Mouse (Mus musculus) kidney, postnatal 0 days (tissue): ENCODE results near the gene Wnt5b. TPM values are rescaled to one million over a fixed set of nuclear protein-coding genes. Genes with fewer than 3 reads are reported as not detected.

Experiments
- ATAC-seq: fragments of 200-750 bp; cut with Nextera tagmentation; replicated peaks from 2 replicates; pipeline ENCODE4 v1.8.0; 2017; ENCODE audit warnings: low read depth, moderate number of reproducible peaks, moderate TSS enrichment, moderate library complexity; ENCODE audit not compliant: low FRiP score
- DNase-seq: peaks from one replicate; pipeline ENCODE4 v3.0.0-alpha.2; 2016; ENCODE audit warnings: low spot score
- H3K27ac ChIP-seq: fragments of 300-500 bp; sonication (generic); 2 replicates; pipeline ENCODE4 v1.5.1; 2014; ENCODE audit warnings: mild to moderate bottlenecking
- H3K27me3 ChIP-seq: fragments of 300-500 bp; sonication (generic); 2 replicates; pipeline ENCODE4 v1.6.1; 2014; ENCODE audit warnings: low read length, mixed read lengths; ENCODE audit not compliant: insufficient read depth
- H3K36me3 ChIP-seq: fragments of 300-500 bp; sonication (generic); 2 replicates; pipeline ENCODE4 v1.6.1; 2014; ENCODE audit warnings: low read length, mixed read lengths; ENCODE audit not compliant: insufficient read depth
- H3K4me1 ChIP-seq: fragments of 300-500 bp; sonication (generic); replicated peaks from 2 replicates; pipeline ENCODE4 v1.6.1; 2014; ENCODE audit warnings: antibody characterized with exemption, low read length, mixed read lengths; ENCODE audit not compliant: insufficient read depth
- H3K4me2 ChIP-seq: fragments of 300-500 bp; sonication (generic); 2 replicates; pipeline ENCODE4 v1.6.1; 2014; ENCODE audit warnings: mild to moderate bottlenecking, low read length, moderate library complexity, mixed read lengths
- H3K4me3 ChIP-seq: fragments of 300-500 bp; sonication (generic); replicated peaks from 2 replicates; pipeline ENCODE4 v1.5.1; 2014; ENCODE audit warnings: low read depth, low read length
- H3K9ac ChIP-seq: fragments of 300-500 bp; sonication (generic); 2 replicates; pipeline ENCODE4 v1.6.1; 2014; ENCODE audit warnings: low read depth, low read length
- H3K9me3 ChIP-seq: fragments of 300-500 bp; sonication (generic); replicated peaks from 2 replicates; pipeline ENCODE4 v1.6.1; 2016; ENCODE audit warnings: low read length, inconsistent platforms, mixed read lengths
- CTCF ChIP-seq: IDR thresholded peaks from 2 replicates; pipeline ENCODE4 v1.5.1; 2016; ENCODE audit warnings: antibody characterized with exemption, low read depth, mild to moderate bottlenecking, moderate library complexity
- WGBS: fragments of 180-500 bp; shearing (Covaris S2); extraction: QIAGEN DNeasy Blood & Tissue Kit; methylation state at CpG from one replicate; pipeline ENCODE4 v1.1.7; 2014; 5-methylcytosine and 5-hydroxymethylcytosine counted together
- polyA plus RNA-seq: library from polyadenylated mRNA; unstranded; fragments of >200 nt; fragmentation: Nextera tagmentation; extraction: Ambion mirVana; gene quantifications from 2 replicates; pipeline ENCODE4 v1.2.1, GENCODE M21; 2015

Wnt5b gene
- polyA plus RNA-seq, 1 experiment from 2014 or later = 12.2 TPM

DNA sequence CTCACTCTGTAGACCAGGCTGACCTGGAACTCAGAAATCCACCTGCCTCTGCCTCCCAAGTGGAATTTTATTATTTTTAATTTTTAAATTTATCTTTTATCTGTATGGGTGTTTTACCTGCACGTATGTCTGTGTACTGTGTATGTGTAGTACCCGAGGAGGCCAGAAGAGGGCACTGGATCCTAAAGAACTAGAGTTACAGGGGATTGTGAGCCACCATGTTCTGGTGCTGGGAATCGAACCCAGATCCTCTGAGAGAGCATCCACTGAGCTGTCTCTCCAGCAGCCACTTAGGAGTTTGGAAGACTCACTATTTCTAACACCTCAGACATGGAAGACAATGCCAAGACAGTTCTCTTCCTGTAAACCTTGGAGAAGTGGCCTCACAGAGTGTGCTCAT, 115.5 kb downstream of the Wnt5b start:
- no peak for DNase-seq
- peak; percentile 46; the same call in 1 of the 2 replicates for TF ChIP-seq CTCF
- no peaks in the 10 kb centered on the region for H3K9me3 ChIP-seq
- H3K27ac ChIP-seq = no peak overlapping the region
- no peaks in the 10 kb centered on the region for H3K27me3 ChIP-seq
- H3K4me1 ChIP-seq = no peaks in the 10 kb centered on the region
- no peaks in the 10 kb centered on the region for H3K36me3 ChIP-seq
- 88% methylated on average over 3 of the region's 3 CpGs for WGBS
- H3K9ac ChIP-seq = no peak overlapping the region
- ATAC-seq = no peak
- no peak overlapping the region for H3K4me2 ChIP-seq
- H3K4me3 ChIP-seq = no peak overlapping the region

DNA sequence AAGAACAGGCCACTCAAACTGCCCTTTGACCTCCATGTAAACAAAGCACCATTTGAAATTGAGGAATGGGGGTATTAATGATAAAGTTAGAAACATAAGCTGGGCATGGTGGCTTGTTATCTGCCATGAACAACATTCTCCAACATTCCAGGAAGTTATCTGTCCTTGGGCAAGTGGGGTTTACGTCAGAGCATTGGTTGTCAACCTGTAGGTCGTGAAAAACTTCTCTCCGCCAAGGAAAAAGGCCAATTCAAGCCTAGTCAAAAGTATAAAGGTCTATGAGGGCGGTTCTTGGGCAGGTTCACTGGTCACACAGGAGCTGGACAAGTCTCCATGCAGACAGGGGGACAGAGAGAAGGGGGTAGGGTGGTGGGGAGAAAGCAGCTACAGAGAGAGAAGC, 123.1 kb downstream of the Wnt5b start:
- Histone ChIP-seq H3K4me3 (no peak overlapping the region), H3K9me3 (no peaks in the 10 kb centered on the region), H3K27me3 (no peaks in the 10 kb centered on the region), H3K36me3 (no peaks in the 10 kb centered on the region), H3K4me2 (no peak overlapping the region), H3K27ac (no peak overlapping the region), H3K4me1 (peaks cover 3% of the 10 kb centered on the region), H3K9ac (no peak overlapping the region)
- ATAC-seq = no peak
- WGBS = 86% methylated on average over 4 of the region's 4 CpGs
- TF ChIP-seq CTCF = no peak
- no peak for DNase-seq

DNA sequence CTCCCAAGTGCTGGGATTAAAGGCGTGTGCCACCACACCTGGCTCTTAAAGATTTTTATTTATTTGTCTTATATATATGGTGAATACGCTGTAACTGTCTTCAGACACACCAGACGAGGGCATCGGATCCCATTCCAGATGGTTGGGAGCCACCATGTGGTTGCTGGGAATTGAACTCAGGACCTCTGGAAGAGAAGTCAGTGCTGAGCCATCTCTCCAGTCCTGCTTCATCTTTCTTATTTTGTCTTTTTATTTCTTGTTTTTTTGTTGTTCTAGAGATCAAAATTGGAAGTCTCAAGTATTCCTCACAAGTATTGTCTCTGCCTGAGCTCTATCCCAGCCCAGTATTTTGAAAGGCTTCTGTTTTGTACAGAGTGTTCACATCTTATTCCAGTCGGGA, 123.8 kb downstream of the Wnt5b start:
- no peak overlapping the region for H3K9ac ChIP-seq
- no peak for DNase-seq
- no peak overlapping the region for H3K4me3 ChIP-seq
- no peak for ATAC-seq
- no peaks in the 10 kb centered on the region for H3K9me3 ChIP-seq
- H3K27ac ChIP-seq = no peak overlapping the region
- H3K27me3 ChIP-seq = no peaks in the 10 kb centered on the region
- H3K4me1 ChIP-seq = peaks cover 3% of the 10 kb centered on the region
- H3K4me2 ChIP-seq = no peak overlapping the region
- WGBS = 96% methylated on average over 5 of the region's 5 CpGs
- no peaks in the 10 kb centered on the region for H3K36me3 ChIP-seq
- no peak for TF ChIP-seq CTCF

DNA sequence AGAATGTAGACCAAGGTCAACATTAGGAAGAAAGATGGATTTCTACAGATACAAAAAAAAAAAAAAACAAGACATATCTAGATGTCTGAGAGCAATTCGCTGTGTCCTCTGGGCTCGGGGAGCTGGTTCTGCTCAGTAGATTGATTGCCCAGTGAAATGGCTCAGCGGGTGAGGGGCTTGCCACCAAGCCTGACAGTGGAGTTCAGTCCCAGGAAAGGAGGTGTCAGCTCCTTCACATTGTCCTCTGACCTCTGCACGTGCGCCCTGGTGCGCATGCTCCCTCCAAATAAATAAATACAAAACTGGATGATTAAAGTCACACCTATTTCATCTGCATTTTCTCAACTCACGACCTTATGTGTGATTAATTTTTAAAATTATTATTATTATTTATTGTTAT, 124.7 kb downstream of the Wnt5b start:
- no peaks in the 10 kb centered on the region for H3K36me3 ChIP-seq
- 0 out of 2 replicates have a peak overlapping the region, but pooled peaks have one; percentile 54 for H3K27ac ChIP-seq
- H3K9ac ChIP-seq = no peak overlapping the region
- H3K4me2 ChIP-seq = no peak overlapping the region
- 45% methylated on average over 7 of the region's 7 CpGs for WGBS
- H3K27me3 ChIP-seq = no peaks in the 10 kb centered on the region
- H3K9me3 ChIP-seq = no peaks in the 10 kb centered on the region
- DNase-seq = no peak
- no peak for ATAC-seq
- H3K4me3 ChIP-seq = no peak overlapping the region
- H3K4me1 ChIP-seq = peaks cover 3% of the 10 kb centered on the region
- TF ChIP-seq CTCF = no peak

DNA sequence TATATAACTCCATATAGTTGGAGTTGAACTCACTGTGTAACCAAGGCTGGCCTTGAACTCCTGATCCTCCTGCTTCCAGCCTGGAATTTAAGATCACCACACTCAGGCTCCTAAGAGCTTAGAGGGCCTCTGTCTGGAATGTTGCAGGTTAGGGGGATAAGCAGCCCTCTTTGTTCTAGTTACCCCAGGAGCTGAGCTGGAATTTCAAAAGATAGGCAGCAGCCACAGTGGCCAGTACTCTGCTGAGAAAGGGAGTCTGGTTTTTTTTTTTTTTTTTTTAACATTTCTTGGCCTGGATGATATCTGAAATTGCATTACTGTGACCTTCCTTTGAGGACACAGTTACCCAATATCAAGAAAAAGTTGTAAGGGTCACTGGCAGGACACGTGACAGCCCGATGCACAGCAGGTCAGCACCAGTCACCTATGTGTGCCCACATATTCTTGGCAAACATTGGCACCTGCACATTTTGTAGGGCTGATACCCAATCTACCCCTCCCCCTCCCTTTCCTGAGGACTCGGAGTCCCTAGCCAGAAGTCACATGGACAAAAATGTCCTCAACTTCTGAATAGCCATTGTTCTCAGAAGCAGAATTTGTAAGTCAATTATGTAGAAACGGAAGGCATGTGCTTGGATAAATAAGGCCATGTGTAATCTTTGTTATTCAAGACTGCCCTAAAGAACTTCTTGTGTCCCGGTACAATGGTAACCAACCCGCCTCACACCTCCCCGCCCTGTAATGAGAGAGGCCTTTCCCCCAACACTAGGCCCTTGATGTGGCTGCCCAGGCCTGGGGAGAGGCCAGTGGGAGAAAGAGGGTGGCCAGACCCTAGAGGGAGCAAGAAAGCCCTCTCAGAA, 125.5 kb downstream of the Wnt5b start:
- Histone ChIP-seq H3K36me3 (no peaks in the 10 kb centered on the region), H3K4me1 (peaks cover 3% of the 10 kb centered on the region), H3K9ac (no peak overlapping the region), H3K4me3 (no peak overlapping the region), H3K27ac (peak overlapping the region; percentile 54), H3K27me3 (no peaks in the 10 kb centered on the region), H3K4me2 (no peak overlapping the region), H3K9me3 (no peaks in the 10 kb centered on the region)
- no peak for TF ChIP-seq CTCF
- 41% methylated on average over 7 of the region's 7 CpGs for WGBS
- DNase-seq = peak; percentile 39
- ATAC-seq = peak; percentile 65; the same call in 1 of the 2 replicates

DNA sequence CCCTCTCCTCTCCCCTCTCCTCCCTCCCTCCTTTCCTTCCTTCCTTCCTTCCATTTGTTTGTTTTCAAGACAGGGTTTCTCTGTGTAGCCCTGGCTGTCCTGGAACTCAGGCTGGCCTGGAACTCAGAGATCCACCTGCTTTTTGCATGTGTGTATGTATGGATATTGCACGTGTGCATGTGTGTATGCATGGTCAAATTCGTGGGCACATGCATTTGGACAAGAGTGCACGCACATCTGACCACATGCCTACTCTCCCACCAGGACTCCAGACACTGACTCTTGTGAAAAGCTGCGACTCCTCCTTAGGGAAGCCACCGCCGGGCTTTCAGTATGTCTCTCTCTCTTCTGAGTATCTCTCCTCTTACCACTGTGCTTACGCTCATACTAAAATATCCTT, 126.3 kb downstream of the Wnt5b start:
- H3K27ac ChIP-seq = no peak overlapping the region
- WGBS = 85% methylated on average over 7 of the region's 7 CpGs
- H3K9ac ChIP-seq = no peak overlapping the region
- no peaks in the 10 kb centered on the region for H3K27me3 ChIP-seq
- DNase-seq (no peak), ATAC-seq (no peak)
- H3K4me3 ChIP-seq = no peak overlapping the region
- H3K4me1 ChIP-seq = peaks cover 3% of the 10 kb centered on the region
- no peak overlapping the region for H3K4me2 ChIP-seq
- H3K36me3 ChIP-seq = no peaks in the 10 kb centered on the region
- H3K9me3 ChIP-seq = no peaks in the 10 kb centered on the region
- no peak for TF ChIP-seq CTCF
